Mouse (Mus musculus) brain, embryonic 14.5 days (tissue): Measurements from ENCODE around the gene Sec13. TPM values are rescaled to one million over a fixed set of nuclear protein-coding genes. Genes with fewer than 3 reads are reported as not detected.
A peak's percentile ranks its signal among the peaks of the same experiment; 100 is the strongest.

Source experiments
- DNase-seq: peaks from one replicate; pipeline ENCODE4 v3.0.0-alpha.2; 2011; ENCODE audit warnings: low read depth
- CTCF ChIP-seq: fragments of 200-500 bp; IDR thresholded peaks from 2 replicates; pipeline ENCODE4 v1.5.1; 2012; ENCODE audit warnings: inconsistent platforms, mild to moderate bottlenecking, moderate library complexity, borderline replicate concordance; ENCODE audit not compliant: insufficient read depth, insufficient read length; ENCODE audit errors: extremely low read depth
- POLR2A ChIP-seq: fragments of 200-500 bp; IDR thresholded peaks from 2 replicates; pipeline ENCODE4 v1.6.1; 2012; ENCODE audit warnings: mild to moderate bottlenecking, inconsistent platforms, borderline replicate concordance; ENCODE audit not compliant: poor library complexity, insufficient read depth, insufficient read length, severe bottlenecking; ENCODE audit errors: extremely low read depth
- polyA plus RNA-seq: library from polyadenylated mRNA; depleted of rRNA; stranded (reverse); fragments of >200 nt; gene quantifications from 2 replicates; pipeline ENCODE4 v1.2.3, GENCODE M21; 2012; rRNA removed

Sec13 gene
- polyA plus RNA-seq: 183 and 266 TPM in 2 replicates

DNA sequence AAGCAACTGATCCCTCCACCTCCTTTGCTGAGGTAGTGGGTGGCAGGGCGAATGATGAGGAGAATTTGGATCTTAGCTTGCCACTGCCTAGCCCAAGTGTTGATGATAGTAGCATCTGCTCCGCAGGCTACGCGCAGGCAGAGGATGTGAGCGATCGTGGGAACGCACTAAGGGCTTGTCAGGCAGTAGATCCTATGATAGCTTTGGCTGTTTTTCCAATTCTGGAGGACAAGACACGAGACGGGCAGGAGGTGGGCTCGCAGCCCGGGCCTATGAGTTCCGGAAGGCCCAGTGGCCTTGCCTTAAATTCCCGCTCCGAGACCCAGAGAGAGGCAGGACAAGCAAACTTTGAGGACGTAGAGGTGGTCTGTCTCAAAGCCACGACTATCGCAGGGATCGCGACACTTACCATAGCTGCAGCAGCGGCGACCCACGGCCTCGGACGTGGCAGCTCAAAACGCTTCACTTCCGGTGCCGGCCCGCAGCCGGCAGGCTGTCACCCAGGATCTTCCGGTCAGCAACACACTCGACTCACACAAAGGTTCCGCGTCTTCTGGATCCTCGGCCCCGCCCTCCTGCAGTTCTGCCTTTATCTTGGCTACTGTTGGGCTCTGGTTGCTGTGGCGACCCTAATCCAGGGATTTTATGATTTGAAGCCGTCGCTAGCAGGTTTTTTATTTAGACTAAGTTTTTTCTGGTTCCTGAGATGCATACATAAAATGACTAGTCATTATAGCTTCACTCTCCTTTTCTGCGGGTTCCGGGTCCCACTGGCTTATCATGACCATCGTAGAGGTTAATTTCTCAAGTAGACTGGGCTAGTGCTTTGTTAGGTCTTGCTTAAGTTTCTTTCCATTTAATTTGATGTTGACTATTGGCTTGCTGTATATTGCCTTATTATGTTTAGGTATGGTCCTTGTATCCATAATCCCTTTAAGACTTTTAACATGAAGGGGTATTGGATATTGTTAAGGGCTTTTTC is at the start of gene Sec13:
TSS of gene Sec13 (minus strand) at position 508 of the 982 bp plus-strand sequence.
- peak; percentile 96 for DNase-seq
- TF ChIP-seq POLR2A (peak; percentile 67; the same call in 1 of the 2 replicates), CTCF (no peak)

GRCm38 (mm10) chr6:113787459-113787968 is 47.0 kb upstream of the Sec13 start:
- peak; percentile 12 for DNase-seq
- TF ChIP-seq CTCF (no peak), POLR2A (no peak)

- TF ChIP-seq POLR2A (no peak), CTCF (no peak)
- no peak for DNase-seq
Observed at GRCm38 (mm10) chr6:113785658-113786057, 45.1 kb upstream of the Sec13 start.

GRCm38 (mm10) chr6:113778229-113778753 is 37.7 kb upstream of the Sec13 start:
- TF ChIP-seq POLR2A: no peak
- DNase-seq: no peak

DNA sequence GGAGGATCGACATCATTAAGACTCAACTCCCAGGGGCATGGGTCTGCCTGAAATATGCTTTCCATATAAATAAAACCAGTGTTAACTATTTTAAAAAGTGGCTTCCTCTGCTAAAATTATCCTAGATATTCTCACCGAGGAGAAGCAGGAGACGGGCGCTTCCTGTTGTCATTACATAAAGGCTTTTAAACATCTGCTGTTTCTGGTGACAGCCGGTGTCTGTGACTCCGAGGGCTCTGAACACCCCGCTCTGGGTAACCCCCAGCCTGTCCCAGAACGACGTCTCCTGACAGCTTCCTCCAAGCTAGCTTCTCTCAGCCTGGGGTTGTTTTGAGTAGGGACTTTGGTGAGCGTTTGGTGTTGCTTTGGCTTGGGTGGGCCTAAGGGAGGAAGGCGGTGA is 28.3 kb upstream of the Sec13 start:
- no peak for TF ChIP-seq CTCF
- TF ChIP-seq POLR2A: no peak
- no peak for DNase-seq

GRCm38 (mm10) chr6:113761644-113762043 is 21.1 kb upstream of the Sec13 start:
- TF ChIP-seq CTCF (peak; percentile 89), POLR2A (no peak)
- peak; percentile 85 for DNase-seq

- DNase-seq: no peak
- TF ChIP-seq CTCF (no peak), POLR2A (no peak)
Observed at GRCm38 (mm10) chr6:113749119-113749685, 8.7 kb upstream of the Sec13 start.

DNA sequence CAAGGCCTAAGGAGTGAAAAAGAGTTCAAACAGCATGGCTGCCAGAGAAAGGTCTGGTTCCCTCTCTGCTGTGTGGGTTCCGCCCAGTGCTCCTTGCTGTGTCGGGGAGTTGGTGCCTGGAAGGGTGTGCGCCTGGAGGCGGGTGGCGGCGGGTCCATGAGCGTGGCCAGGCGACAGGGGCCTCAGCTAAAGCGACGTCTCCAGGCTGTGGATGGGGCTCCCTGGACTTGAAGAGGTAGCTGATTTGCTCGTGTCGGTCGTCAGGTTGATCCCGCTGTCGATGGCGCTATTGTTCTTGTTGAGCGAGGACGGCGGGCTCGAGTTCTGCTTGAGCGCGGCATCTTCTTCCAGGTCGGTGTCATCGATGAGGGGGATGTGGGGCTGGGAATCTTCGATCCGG is 7.8 kb upstream of the Sec13 start:
- DNase-seq: peak; percentile 8

GRCm38 (mm10) chr6:113747284-113747683 is 6.7 kb upstream of the Sec13 start:
- no peak for DNase-seq
- TF ChIP-seq POLR2A: no peak
- no peak for TF ChIP-seq CTCF

More for the DNA sequence above, 7.8 kb upstream of the Sec13 start:
- TF ChIP-seq CTCF: no peak
- no peak for TF ChIP-seq POLR2A

DNA sequence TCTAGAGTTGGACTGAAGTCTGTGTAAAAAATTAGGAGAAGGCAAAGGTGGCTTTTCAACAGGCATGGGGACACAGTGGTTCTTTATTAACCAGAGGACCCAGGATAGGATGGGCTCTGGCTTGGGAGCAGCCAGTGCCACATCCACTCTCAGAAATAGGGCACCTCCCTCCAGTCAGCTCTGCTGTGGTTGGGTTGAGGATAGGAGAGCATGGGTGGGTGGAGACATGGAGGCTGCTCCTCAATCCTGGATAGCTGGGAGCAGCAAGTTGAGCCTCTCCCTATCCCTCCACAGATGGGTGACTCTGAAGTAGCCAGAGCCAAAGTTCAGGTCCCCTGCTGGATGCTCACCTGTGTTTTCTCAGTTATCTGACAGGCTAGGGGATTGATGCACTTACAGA is 4.6 kb upstream of the Sec13 start:
- no peak for TF ChIP-seq POLR2A
- no peak for TF ChIP-seq CTCF
- DNase-seq: no peak

- no peak for DNase-seq
- TF ChIP-seq CTCF: no peak
Observed at GRCm38 (mm10) chr6:113743111-113743510, 2.6 kb upstream of the Sec13 start.
